Mouse (Mus musculus): ENCODE results near the gene Aknad1.

DNA sequence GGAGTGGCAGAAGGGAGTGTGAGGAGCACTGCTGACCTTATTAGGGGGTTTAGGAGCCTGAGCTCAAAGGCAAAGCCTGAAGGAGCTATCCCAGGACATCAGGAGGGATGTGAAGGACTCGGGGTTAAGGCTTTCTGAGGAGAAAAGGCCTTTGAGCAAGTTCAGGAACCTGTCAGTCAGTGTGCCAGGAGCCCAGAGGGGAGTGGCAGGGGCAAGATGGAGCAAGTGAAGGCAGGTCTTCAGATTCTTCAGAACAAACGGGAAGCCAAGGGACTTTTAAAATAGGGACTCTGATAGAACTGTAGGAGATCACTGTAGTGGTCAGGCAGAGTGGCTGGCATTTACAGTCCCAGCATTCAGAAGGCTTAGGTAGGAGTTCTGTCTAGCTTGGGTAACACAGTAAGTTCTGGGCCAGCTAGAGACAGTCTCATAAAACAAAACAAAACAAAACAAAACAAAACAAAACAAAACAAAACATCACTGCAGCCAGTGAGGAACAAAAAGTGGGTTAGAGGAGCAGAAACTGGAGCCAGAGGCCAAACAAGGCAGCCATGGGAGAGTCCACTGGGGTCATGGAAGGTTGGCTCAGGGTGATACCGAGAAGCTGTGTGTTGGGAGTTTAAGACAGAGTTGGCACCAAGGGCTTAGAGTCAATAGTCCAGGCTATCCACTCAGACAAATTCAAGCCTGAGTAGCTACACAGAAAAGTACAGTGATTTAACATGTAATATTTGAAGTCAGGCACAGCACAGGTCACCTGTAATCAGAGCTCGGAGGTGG is 39.5 kb downstream of the Aknad1 start:
- TF ChIP-seq CTCF (IDR thresholded peaks at IDR 0.05; ENCODE audit: low read depth) = no peak
- TF ChIP-seq EP300 (optimal IDR thresholded peaks at IDR 0.05) = no peak

Data from stomach, postnatal 0 days (tissue).